Mouse (Mus musculus) gastrocnemius, adult 18-20 months (tissue): ENCODE data around the gene Phf21a. TPM values are rescaled to one million over a fixed set of nuclear protein-coding genes. Genes with fewer than 3 reads are reported as not detected.

ENCODE experiments used
- DNase-seq: peaks from one replicate; pipeline ENCODE4 v3.0.0; 2021; ENCODE audit warnings: low spot score
- total RNA-seq, 2 experiments: library from RNA; stranded (reverse); gene quantifications; 2 replicates each; pipeline ENCODE4 v1.2.3; 2021

Phf21a gene
- total RNA-seq, 2 experiments from 2014 or later = 21.5 to 25.4 TPM

DNA sequence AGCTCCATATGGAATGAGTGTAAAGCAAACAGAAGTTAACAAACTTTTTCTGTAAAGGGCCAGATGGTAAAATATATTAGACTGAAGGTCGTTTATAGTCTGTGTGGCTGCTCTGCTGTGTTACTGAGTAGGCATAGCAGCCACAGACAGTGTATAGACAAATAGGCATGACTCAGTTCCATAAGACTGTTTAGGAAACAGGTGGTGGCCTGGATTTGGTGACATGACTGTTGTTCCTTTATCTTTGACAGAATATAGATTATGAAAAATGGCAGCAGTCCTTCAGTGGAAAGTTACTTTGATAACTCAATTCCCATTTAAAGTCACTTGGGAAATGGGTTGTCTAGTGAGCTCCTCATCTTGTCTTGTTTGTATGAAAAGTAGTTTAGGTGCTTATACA is 132.7 kb downstream of the Phf21a start:
- DNase-seq = no peak

DNA sequence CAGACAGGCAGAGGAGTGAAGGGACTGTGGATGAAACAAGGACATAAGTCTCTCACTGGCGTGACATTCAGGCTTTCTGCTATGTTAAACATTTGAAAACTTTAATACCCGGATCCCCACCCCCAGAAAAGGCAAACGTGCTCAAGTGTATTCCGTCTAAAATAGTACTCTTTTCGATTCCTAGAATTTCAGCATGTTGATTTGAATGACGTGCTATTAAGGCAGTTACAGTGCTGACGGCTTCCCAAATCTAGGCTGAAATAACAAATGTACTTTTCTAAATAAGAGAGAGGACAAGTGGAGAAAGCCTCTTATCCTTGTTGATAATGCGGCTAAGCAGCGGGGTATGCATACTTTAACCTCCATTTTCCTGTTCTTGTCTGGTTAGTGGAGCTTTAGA is 137.1 kb downstream of the Phf21a start:
- no peak for DNase-seq

DNA sequence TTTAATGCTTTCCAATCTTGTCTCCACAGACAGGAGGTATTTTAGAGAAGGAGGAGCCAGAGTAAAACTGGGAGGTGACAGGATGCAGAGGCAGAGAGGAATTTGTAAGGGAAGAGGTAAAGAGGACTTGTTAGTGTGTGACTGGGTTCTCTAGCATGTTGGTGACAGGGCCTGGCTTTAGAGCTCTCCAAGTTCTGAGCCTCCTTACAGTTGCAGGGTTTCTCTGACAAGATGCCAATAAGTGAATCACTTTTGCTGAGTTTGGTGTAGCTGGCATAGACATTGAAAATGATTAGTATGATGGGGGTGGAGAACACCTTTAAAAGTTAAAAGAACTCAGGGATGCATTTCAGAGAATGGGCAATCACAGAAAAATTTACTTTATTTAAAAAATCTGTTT is 138.8 kb downstream of the Phf21a start:
- DNase-seq = no peak

GRCm38 (mm10) chr2:92234768-92235332 is 141.9 kb downstream of the Phf21a start:
- DNase-seq = no peak

DNA sequence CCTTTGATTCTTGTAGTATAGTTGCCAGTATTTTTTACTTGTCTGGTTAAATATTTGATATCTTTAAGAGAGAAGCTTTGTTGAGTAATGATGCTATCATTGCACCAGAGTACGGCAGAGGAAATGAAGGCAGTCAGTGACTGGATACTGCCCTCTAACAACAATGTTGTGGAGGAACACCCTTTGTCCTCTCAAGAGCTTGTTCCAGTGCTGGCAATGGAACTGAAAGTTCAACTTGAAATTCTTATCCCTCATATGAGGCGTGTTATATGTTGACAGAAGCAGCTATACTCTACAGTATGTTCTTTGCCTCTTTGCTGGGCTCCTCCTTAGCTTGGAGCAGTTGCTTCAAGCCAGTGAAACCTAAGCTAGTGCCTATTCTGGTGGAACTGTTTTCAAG is 147.4 kb downstream of the Phf21a start:
- DNase-seq = no peak

- DNase-seq = no peak
Observed at GRCm38 (mm10) chr2:92240816-92241215, 147.9 kb downstream of the Phf21a start.

DNA sequence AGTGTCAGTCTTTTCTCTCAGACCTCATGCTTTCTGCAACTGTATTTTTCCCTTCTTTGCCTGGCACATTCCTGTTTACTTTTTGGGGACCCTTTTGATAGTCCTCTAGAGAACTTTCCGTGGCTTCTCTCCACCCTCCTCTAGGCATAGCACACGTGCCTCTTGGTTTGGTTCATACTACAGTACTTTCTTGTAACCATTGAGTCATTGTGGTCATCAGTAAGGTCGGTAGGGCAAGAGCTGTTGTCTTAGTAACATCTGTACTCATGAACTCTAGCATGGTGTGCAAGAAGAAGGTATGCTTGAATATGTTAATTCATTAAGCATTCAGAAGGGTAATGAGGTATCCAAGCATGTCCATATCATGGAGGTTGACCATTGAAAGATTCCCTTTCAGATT is 148.4 kb downstream of the Phf21a start:
- no peak for DNase-seq

DNA sequence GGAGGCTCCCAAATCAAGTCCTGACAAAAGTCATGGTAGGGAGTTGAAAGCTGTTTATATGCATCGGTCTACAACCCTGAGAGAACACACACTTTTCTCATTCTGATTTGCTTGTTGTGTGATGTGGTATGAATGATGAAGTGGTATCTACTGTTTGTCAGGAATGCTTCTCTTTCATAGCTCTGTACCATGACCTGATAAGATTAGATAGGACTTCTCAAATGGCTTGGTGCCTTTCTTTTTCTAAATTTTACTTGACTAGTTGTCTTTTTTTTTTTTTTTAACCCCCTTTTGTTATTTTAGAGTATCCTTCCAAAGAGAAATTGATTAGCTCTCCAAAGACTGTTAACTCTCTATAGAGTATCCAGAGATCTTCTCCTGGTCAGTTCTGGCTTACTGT is 153.2 kb downstream of the Phf21a start:
- no peak for DNase-seq

GRCm38 (mm10) chr2:92247711-92248110 is 154.8 kb downstream of the Phf21a start:
- no peak for DNase-seq

GRCm38 (mm10) chr2:92250472-92250871 is 157.6 kb downstream of the Phf21a start:
- DNase-seq = no peak

DNA sequence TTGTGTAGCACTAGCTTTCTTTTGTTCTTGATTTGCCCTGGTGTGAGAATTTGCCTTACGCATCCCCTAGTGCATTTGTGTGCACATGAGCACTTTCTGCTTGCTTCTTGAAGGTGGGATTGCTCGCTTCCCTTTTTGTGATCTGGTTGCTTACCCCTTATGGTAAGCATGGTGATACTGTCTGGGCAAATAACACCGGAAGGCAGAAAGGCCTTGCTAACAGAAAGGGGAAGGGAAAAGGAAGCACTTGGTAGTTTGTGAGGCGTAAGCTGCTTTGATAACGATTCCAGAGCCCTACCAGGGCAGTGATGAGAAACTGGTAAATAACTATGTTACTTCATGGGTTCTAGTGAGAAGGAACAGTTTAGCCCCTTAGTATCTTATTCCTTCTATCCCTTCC is 160.9 kb downstream of the Phf21a start:
- DNase-seq = no peak

DNA sequence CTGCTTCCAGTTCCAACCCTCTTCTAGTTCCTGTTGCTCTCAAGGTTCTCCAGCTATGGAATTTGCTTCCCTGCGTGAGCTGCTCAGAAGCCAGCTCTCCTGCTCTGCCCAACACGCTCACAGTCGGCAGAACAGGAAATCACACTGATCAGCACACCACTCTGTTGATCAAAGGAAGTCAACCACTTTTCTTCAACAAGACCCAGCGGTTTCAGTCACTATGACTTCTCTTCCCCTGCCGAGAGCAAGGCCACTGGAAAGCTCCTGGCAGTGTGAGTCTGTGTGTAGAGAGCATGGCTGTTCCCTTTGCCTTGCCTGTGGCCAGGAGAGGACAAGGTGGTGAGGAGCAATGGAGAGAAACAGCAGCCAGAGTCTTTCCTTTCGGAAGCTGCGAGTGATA is 163.2 kb downstream of the Phf21a start:
- no peak for DNase-seq

- DNase-seq = peak; percentile 18
Observed at GRCm38 (mm10) chr2:92257372-92257956, 164.5 kb downstream of the Phf21a start.

GRCm38 (mm10) chr2:92259924-92260323 is 167.0 kb downstream of the Phf21a start:
- DNase-seq = no peak

- DNase-seq = no peak
Observed at GRCm38 (mm10) chr2:92266100-92266617, 173.2 kb downstream of the Phf21a start.

DNA sequence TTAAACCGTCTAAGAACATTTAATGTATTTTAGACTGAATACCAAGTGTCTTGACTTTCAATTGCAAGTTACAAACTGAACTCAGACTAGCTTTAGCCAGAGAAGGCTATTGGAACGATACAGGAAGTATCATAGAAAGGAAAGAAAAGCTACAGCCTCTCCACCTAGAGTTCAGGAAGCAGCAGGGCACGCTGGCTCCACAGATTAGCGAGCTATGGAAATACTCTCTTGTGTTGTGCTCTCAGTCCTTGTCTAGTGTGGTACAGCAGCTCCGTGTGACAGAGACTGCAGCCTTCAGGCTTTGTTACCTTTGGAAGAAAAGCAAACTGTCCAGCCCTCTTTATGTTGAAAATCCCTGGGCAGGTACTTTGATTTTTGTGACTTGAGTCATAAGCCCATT is 176.3 kb downstream of the Phf21a start:
- no peak for DNase-seq

- DNase-seq = no peak
Observed at GRCm38 (mm10) chr2:92272510-92272909, 179.6 kb downstream of the Phf21a start.

DNA sequence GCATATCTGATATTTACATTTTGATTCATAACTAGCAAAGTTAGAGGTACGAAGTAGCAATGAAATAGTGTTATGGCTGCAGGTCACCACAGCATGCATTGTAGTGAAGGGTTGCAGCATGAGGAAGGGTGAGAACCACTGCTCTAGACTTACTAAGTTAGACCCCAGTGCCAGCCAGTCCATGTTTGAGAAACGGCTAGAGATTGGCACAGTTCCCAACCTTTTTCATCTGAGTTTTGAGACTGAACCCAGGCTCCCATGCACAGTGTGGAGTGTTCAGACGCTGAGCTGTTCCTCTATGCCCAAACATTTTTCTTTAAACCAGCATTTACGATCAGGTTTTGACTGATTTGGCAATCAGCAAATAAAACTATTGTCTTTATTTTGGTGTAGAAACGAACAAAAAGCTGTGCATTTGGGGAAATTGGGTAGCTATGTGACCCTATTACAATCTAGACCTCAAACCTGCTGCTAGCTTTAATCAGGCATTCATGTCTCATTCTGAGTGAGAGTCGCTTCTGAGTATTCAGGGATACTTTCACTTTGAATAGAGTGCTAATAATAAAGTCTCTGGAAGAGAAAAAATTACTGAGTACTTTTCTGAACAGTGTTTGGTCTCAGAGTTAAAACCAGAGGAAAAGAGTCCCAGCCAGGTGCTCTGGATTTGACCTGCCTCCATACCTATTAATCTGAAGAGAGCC is 180.3 kb downstream of the Phf21a start:
- DNase-seq = no peak

DNA sequence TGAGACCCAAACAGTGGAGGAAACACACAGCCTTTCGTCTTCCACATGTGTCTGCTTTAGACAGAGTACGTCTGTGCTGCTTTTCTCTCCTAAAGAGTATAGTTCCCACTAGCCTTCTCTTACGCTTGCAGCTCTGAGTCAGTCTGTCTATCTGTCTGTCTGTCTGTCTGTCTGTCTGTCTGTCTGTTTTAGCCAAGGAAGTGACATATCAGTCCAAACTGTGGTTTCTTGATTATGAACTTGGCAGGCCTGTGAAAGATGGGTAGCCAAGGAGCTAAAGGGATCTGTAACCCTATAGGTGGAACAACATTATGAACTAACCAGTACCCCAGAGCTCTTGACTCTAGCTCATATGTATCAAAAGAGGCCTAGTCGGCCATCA is 180.9 kb downstream of the Phf21a start:
- no peak for DNase-seq

DNA sequence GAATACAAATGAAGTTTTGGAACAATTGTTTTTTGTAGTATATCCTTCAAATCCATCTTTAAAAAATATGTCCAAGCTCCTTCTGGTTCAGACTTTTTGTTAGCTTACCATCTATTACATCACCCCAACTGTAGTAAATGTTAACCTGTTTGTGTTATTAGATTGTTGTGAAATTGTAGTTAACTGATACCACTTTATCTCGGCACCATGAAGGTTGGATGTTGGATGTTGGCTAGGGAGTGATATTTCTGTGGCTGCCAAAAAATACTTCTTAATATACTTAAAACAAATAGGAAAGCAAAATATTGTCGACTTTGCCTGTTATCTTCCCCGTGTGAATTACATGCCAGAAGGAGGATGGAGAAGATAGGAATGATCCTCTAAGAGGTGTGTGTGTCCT is 184.9 kb downstream of the Phf21a start:
- no peak for DNase-seq

DNA sequence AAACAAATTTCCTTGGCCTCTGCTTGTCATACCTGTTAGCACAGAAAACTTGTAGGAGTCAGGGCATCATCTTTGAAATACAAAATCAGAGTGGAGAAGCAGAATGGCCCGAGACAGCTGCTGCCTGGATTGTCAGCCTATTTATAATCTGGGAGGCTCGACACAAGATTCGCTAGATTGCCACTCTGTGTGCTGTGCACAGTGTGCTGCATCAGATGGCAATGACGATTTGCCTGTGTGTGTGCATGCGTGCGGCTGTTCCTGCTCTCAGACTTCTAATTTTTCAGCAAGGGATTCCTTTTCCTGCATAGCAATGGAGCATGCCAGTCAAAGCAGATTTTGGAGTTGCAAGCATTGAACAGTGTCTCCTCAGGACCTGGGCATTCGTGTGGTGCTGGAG is 185.7 kb downstream of the Phf21a start:
- DNase-seq = no peak

DNA sequence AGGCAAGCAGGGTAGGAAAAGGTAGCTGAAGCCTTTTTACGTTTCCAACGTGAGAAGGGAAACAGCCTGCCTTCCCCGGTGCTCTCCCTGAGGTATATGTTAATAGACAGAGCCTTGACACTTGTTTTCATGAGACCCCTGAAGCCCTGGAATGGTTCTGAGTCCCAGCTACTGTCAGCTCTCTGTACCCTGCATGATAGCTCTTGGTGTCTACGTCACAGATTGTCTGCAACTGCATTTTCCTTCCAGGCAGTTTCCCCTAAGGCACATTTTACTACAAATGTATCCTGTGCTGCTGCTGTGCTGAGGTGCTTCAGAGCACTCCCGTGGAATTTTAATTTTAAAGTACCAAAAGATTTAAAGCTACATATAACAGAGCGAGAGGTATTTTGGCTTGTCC is 186.5 kb downstream of the Phf21a start:
- DNase-seq = no peak

DNA sequence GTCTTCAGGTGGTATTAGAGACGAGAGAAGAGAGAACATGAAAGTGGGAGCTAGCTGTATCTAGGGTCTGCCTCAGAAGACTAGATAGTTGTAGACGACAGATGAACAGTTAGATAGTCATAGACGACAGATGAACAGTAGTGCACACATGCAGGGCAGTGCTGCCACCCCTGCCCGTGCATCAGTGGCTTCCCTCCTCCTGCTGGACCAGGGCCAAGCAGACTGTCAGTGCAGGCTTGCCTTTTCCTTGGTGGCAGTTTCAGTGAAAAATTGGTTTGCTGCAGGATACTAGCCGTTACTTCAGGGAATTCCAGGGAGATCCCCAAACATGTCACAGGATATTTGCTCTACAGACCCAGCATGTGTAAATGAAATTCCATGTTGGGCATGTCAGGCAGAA is 192.7 kb downstream of the Phf21a start:
- no peak for DNase-seq
